Mouse (Mus musculus): ENCODE measurements at regions not wholly inside any gene's neighbourhood (a gene's known extent, or its start where the extent isn't known, plus 50 kb on each side); places are given as distances from the start of the nearest gene placed in this dataset.

GRCm38 (mm10) chr14:115015299-115015698, 76.7 kb upstream of the Gpc5 start:
- TF ChIP-seq POLR2A (IDR thresholded peaks at IDR 0.05; ENCODE audit: low read depth, low read length) (no peak), CTCF (IDR thresholded peaks at IDR 0.05; ENCODE audit: extremely low read depth, insufficient read length, insufficient replicate concordance, low read depth, low read length) (no peak)
